Mouse (Mus musculus): ENCODE measurements around the gene Gm20909. TPM values are rescaled to one million over a fixed set of nuclear protein-coding genes. Genes with fewer than 3 reads are reported as not detected.
"Not testable (repeated sequence)": the region's sequence is repeated elsewhere in the genome, so short reads cannot be mapped to it uniquely, and the experiment has no call there.

Gene Gm20909
- not detected for total RNA-seq (2021)
- long read RNA-seq, experiment 1, result 0 reads
- long read RNA-seq, experiment 2, result 0 reads

DNA sequence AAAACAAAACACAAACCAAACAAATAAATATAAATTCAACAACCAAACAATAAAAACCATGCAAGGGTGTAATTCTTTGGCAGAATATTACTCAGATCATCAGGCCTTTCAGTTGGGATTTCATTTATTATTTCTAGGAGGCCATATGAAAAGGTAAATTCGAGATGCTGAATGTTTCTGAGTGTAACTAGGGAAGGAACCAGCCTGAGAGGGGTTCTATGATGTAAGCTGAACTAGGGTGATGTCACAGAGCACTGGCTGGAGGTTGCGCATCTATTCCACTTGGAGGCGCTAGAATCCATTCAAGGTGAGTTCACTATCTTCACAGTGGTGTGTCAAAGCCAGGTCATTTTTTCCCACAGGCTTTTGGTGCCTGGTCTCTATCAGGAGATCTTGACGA, at the start of gene Gm20909:
TSS of gene Gm20909 (plus strand) at position 301 of the 400 bp plus-strand sequence.
- H3K27ac ChIP-seq; DNase-seq; intact Hi-C loops (cut with DNase I): not testable (repeated sequence)

More for the DNA sequence above, at the start of gene Gm20909:
- H3K4me3 ChIP-seq, result not testable (repeated sequence)

Other genes starting within 250 kb of the Gm20909 start
- not detected for gene Gm29866, start 170.9 kb upstream of the Gm20909 start, total RNA-seq (2021)
- not detected for gene Gm20865, start 77.0 kb downstream of the Gm20909 start, total RNA-seq (2021)

Data from gastrocnemius, adult 2 months (tissue).